Mouse (Mus musculus): ENCODE data around the gene Acrbp. TPM values are rescaled to one million over a fixed set of nuclear protein-coding genes. Genes with fewer than 3 reads are reported as not detected.
A peak's percentile ranks its signal among the peaks of the same experiment; 100 is the strongest.
"Not testable (repeated sequence)": the region's sequence is repeated elsewhere in the genome, so short reads cannot be mapped to it uniquely, and the experiment has no call there.

Gene Acrbp
- polyA plus RNA-seq, 1 experiment from 2014 or later = 8.3 TPM

DNA sequence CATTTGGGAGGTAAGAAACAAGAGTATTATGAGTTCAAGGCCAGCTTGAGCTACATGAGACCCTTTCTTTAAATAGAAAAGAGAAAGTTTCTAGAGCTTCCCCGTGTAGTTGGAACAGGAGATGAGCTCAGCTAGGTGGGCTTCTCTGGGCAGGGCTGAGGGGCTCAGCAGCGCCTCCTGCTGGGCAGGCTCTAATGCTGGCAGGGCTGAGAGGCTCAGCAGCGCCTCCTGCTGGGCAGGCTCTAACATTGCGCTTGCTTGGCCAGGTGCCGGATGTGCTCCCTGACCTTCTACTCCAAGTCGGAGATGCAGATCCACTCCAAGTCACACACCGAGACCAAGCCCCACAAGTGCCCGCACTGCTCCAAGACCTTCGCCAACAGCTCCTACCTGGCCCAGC is 19.0 kb upstream of the Acrbp start:
- H3K9me3 ChIP-seq (replicated peaks; ENCODE audit: control insufficient read depth, low read length); H3K27me3 ChIP-seq (ENCODE audit: control insufficient read depth, insufficient read depth, low read length); H3K4me1 ChIP-seq (ENCODE audit: control insufficient read depth, insufficient read depth, low read length); H3K27ac ChIP-seq (ENCODE audit: low read depth, low read length); H3K4me3 ChIP-seq (ENCODE audit: low read depth, low read length); H3K9ac ChIP-seq (ENCODE audit: low read depth, low read length); ATAC-seq (replicated peaks; ENCODE audit: insufficient number of reproducible peaks, low FRiP score, low TSS enrichment); H3K4me2 ChIP-seq: not testable (repeated sequence)
- peaks cover 31% of the 10 kb centered on the region for H3K36me3 ChIP-seq (ENCODE audit: control insufficient read depth, insufficient read depth, low read length)
- 37% methylated on average over 7 of the region's 9 CpGs for WGBS (ENCODE audit: insufficient replicate concordance)

DNA sequence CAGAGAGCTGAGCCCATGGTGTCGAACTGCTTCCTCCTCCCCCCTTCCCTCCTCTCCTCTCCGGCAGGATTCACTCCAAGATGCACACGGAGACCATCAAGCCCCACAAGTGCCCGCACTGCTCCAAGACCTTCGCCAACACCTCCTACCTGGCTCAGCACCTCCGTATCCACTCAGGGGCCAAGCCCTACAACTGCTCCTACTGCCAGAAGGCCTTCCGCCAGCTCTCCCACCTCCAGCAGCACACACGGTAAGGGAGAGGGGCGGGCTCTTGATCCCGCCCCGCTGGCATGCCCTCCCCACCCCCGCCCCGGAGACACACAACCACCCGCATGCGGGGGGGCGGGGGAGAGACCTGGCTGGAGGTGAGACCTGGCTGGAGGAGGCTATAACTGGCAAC is 17.9 kb upstream of the Acrbp start:
- Histone ChIP-seq H3K36me3 (ENCODE audit: control insufficient read depth, insufficient read depth, low read length) (peaks cover 34% of the 10 kb centered on the region), H3K9ac (ENCODE audit: low read depth, low read length) (no peak overlapping the region), H3K27me3 (ENCODE audit: control insufficient read depth, insufficient read depth, low read length) (no peaks in the 10 kb centered on the region), H3K9me3 (replicated peaks; ENCODE audit: control insufficient read depth, low read length) (no peaks in the 10 kb centered on the region), H3K27ac (ENCODE audit: low read depth, low read length) (no peak overlapping the region), H3K4me1 (ENCODE audit: control insufficient read depth, insufficient read depth, low read length) (no peaks in the 10 kb centered on the region), H3K4me2 (no peak overlapping the region), H3K4me3 (ENCODE audit: low read depth, low read length) (no peak overlapping the region)
- no peak; the same call in 1 of the 2 replicates for ATAC-seq (replicated peaks; ENCODE audit: insufficient number of reproducible peaks, low FRiP score, low TSS enrichment)
- 89% methylated on average over 16 of the region's 16 CpGs for WGBS (ENCODE audit: insufficient replicate concordance)

DNA sequence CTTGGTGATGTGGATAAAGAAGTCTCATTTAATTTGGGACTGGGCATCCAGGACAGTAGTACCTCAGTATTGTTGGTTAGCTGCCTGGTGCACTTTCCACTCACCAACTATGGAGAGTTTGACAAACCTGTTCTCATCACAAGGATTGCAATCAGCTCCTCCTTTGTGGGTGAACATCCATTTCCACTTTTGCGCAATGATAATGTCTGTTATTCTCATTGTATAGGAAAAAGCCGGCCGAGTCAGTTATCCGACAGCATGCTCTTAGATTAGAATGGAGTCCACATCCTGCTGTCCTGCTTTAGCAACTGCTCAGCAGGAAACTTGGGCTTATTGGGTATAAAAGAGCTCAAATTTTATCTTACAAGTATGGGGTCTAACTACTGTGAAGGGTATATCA is 10.8 kb upstream of the Acrbp start:
- H3K9me3 ChIP-seq (replicated peaks; ENCODE audit: control insufficient read depth, low read length) = no peaks in the 10 kb centered on the region
- peak overlapping the region; percentile 80; the same call in 1 of the 2 replicates for H3K4me3 ChIP-seq (ENCODE audit: low read depth, low read length)
- H3K27ac ChIP-seq (ENCODE audit: low read depth, low read length) = peak overlapping the region; percentile 54
- H3K4me2 ChIP-seq = peak overlapping the region; percentile 68
- peaks cover 20% of the 10 kb centered on the region for H3K36me3 ChIP-seq (ENCODE audit: control insufficient read depth, insufficient read depth, low read length)
- H3K4me1 ChIP-seq (ENCODE audit: control insufficient read depth, insufficient read depth, low read length) = no peaks in the 10 kb centered on the region
- H3K9ac ChIP-seq (ENCODE audit: low read depth, low read length) = peak overlapping the region; percentile 58; the same call in 1 of the 2 replicates
- H3K27me3 ChIP-seq (ENCODE audit: control insufficient read depth, insufficient read depth, low read length) = no peaks in the 10 kb centered on the region
- 82% methylated on average over 4 of the region's 4 CpGs for WGBS (ENCODE audit: insufficient replicate concordance)
- no peak for ATAC-seq (replicated peaks; ENCODE audit: insufficient number of reproducible peaks, low FRiP score, low TSS enrichment)

DNA sequence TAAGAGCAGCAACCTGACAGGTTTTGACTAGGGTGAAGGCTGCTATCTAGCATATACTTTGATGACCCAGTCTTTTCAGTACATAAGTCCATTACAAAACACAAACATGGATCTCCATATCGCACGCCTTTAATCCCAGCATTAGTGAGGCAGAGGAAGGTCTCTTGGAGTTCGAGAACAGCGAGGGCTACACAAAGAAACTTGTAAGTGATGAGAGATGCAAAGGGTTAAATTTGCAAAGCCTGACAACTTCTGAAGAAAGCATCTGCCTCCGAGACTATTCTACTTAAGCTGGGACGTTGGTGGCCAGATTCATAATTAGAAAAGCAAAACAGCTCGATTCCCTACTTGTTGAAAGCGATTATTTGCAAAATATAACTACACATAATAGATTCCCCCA is 10.4 kb upstream of the Acrbp start:
- H3K36me3 ChIP-seq (ENCODE audit: control insufficient read depth, insufficient read depth, low read length) = peaks cover 17% of the 10 kb centered on the region
- no peaks in the 10 kb centered on the region for H3K27me3 ChIP-seq (ENCODE audit: control insufficient read depth, insufficient read depth, low read length)
- peak overlapping the region; percentile 80 for H3K4me3 ChIP-seq (ENCODE audit: low read depth, low read length)
- peak overlapping the region; percentile 58 for H3K9ac ChIP-seq (ENCODE audit: low read depth, low read length)
- H3K4me2 ChIP-seq = peak overlapping the region; percentile 68
- peak overlapping the region; percentile 54 for H3K27ac ChIP-seq (ENCODE audit: low read depth, low read length)
- no peak for ATAC-seq (replicated peaks; ENCODE audit: insufficient number of reproducible peaks, low FRiP score, low TSS enrichment)
- no peaks in the 10 kb centered on the region for H3K4me1 ChIP-seq (ENCODE audit: control insufficient read depth, insufficient read depth, low read length)
- WGBS (ENCODE audit: insufficient replicate concordance) = 5% methylated on average over 8 of the region's 8 CpGs
- H3K9me3 ChIP-seq (replicated peaks; ENCODE audit: control insufficient read depth, low read length) = no peaks in the 10 kb centered on the region

DNA sequence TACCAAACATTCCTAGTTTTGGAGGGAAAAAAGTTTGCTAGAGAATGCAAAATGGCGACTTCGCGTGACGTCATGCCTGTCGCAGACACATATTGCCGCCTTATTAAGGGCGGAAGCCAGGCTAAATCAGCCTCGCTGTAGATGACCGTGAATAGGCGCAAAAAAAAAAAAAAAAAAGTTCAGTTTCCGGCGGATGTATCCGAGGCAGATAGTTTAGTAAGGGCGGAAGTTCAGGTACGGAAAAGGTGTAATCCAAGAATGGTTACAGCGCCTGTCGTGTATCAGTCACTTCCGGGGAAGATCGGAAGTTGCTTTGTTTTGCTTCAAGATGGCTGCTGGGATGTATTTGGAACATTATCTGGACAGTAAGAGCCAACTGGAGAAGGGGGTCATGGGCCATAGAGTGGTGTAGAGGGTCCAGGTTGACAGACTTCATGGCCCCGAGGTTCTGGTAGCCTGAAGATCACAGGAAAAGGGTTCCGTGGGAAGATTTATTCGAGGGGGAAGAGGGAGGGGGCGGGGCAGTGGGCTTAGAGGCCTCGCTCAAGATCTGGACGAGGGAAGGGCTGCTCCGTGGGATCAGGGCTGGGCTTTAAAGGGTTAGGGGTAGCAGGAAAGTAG is 9.8 kb upstream of the Acrbp start, which contains the start of gene Ing4:
Gene Ing4, plus strand, starts transcription at position 228 of the 621 bp plus-strand sequence.
- H3K36me3 ChIP-seq (ENCODE audit: control insufficient read depth, insufficient read depth, low read length) = peaks cover 16% of the 10 kb centered on the region
- peak within 1 kb of the TSS; percentile 83 for H3K9ac ChIP-seq (ENCODE audit: low read depth, low read length)
- no peaks in the 10 kb centered on the region for H3K4me1 ChIP-seq (ENCODE audit: control insufficient read depth, insufficient read depth, low read length)
- H3K27ac ChIP-seq (ENCODE audit: low read depth, low read length) = peak within 1 kb of the TSS; percentile 68
- under 1% methylated on average over 26 of the region's 26 CpGs for WGBS (ENCODE audit: insufficient replicate concordance)
- H3K27me3 ChIP-seq (ENCODE audit: control insufficient read depth, insufficient read depth, low read length) = no peaks in the 10 kb centered on the region
- ATAC-seq (replicated peaks; ENCODE audit: insufficient number of reproducible peaks, low FRiP score, low TSS enrichment) = peak; percentile 93
- peak within 1 kb of the TSS; percentile 80 for H3K4me3 ChIP-seq (ENCODE audit: low read depth, low read length)
- no peaks in the 10 kb centered on the region for H3K9me3 ChIP-seq (replicated peaks; ENCODE audit: control insufficient read depth, low read length)
- H3K4me2 ChIP-seq = peak within 1 kb of the TSS; percentile 80

DNA sequence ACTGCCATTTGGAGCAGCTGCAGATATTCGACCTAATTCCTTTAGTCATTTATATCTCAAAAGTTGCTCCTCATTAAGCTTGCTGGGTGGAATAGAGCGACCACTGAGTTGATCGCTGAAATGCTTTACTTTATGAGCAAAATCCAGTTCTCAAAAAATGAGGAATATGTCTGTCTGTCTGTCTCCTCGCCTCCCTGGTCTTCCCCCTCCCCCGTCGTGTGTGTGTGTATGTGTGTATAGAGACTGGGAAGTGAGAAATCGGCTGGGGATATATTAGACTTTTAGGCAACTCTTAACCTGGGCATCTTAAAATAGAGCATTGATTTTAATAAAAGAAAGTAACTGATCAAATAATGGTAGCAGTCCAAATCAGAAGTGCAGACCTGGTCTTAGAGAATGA is 9.3 kb upstream of the Acrbp start:
- Histone ChIP-seq H3K9me3 (replicated peaks; ENCODE audit: control insufficient read depth, low read length) (no peaks in the 10 kb centered on the region), H3K9ac (ENCODE audit: low read depth, low read length) (peak overlapping the region; percentile 83), H3K27me3 (ENCODE audit: control insufficient read depth, insufficient read depth, low read length) (no peaks in the 10 kb centered on the region), H3K27ac (ENCODE audit: low read depth, low read length) (peak overlapping the region; percentile 68; the same call in 1 of the 2 replicates), H3K4me2 (peak overlapping the region; percentile 80), H3K4me1 (ENCODE audit: control insufficient read depth, insufficient read depth, low read length) (no peaks in the 10 kb centered on the region), H3K36me3 (ENCODE audit: control insufficient read depth, insufficient read depth, low read length) (peaks cover 12% of the 10 kb centered on the region), H3K4me3 (ENCODE audit: low read depth, low read length) (peak overlapping the region; percentile 80)
- no peak for ATAC-seq (replicated peaks; ENCODE audit: insufficient number of reproducible peaks, low FRiP score, low TSS enrichment)
- 22% methylated on average over 7 of the region's 7 CpGs for WGBS (ENCODE audit: insufficient replicate concordance)

DNA sequence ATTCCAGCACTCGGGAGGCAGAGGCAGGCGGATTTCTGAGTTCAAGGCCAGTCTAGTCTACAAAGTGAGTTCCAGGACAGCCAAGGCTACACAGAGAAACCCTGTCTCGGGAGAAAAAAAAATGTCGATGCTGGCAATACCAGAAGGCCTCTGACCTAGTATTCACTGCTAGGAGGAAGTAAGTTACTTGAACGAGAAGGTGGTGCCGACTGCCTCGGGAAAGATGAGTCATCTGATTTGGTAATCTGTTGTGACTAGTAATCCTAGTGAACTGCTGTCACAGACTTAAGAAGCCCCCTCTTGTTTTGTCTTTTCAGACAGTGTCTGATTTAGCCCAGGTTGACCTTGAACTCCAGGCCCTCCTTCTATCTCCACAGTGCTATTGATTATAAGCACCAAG is 8.4 kb upstream of the Acrbp start:
- H3K9me3 ChIP-seq (replicated peaks; ENCODE audit: control insufficient read depth, low read length) = no peaks in the 10 kb centered on the region

DNA sequence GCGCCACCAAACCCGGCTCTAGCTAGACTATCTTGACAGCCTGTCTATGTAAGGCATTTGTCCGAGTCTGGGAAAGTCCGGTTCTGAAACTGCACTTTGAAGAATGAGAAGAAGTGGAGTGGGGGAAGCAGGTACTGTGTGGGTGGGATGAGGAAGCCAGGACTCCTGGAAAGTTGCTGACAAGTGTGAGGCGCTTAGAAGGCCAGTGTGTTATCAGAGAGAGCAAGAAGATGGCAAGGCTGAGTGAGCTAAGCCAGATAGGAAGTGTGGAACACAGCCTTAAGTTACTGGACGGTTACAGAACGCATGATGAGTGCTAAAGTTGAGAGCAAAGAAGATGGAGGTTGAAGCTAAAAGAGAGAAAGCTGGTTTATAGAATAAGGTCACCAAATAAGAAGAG is 7.4 kb upstream of the Acrbp start:
- no peak overlapping the region for H3K4me2 ChIP-seq
- no peak overlapping the region for H3K4me3 ChIP-seq (ENCODE audit: low read depth, low read length)
- H3K9ac ChIP-seq (ENCODE audit: low read depth, low read length) = no peak overlapping the region
- H3K27ac ChIP-seq (ENCODE audit: low read depth, low read length) = no peak overlapping the region
- H3K27me3 ChIP-seq (ENCODE audit: control insufficient read depth, insufficient read depth, low read length) = no peaks in the 10 kb centered on the region
- no peaks in the 10 kb centered on the region for H3K4me1 ChIP-seq (ENCODE audit: control insufficient read depth, insufficient read depth, low read length)
- no peak for ATAC-seq (replicated peaks; ENCODE audit: insufficient number of reproducible peaks, low FRiP score, low TSS enrichment)
- 79% methylated on average over 7 of the region's 7 CpGs for WGBS (ENCODE audit: insufficient replicate concordance)
- no peaks in the 10 kb centered on the region for H3K9me3 ChIP-seq (replicated peaks; ENCODE audit: control insufficient read depth, low read length)
- H3K36me3 ChIP-seq (ENCODE audit: control insufficient read depth, insufficient read depth, low read length) = peaks cover 6% of the 10 kb centered on the region; the same call in 1 of the 2 replicates

More for the DNA sequence above, 8.4 kb upstream of the Acrbp start:
- WGBS (ENCODE audit: insufficient replicate concordance) = 80% methylated on average over 7 of the region's 7 CpGs
- Histone ChIP-seq H3K4me1 (ENCODE audit: control insufficient read depth, insufficient read depth, low read length) (no peaks in the 10 kb centered on the region), H3K27ac (ENCODE audit: low read depth, low read length) (no peak overlapping the region), H3K27me3 (ENCODE audit: control insufficient read depth, insufficient read depth, low read length) (no peaks in the 10 kb centered on the region), H3K4me3 (ENCODE audit: low read depth, low read length) (no peak overlapping the region), H3K9ac (ENCODE audit: low read depth, low read length) (no peak overlapping the region), H3K36me3 (ENCODE audit: control insufficient read depth, insufficient read depth, low read length) (peaks cover 10% of the 10 kb centered on the region; the same call in 1 of the 2 replicates), H3K4me2 (no peak overlapping the region)
- no peak for ATAC-seq (replicated peaks; ENCODE audit: insufficient number of reproducible peaks, low FRiP score, low TSS enrichment)

DNA sequence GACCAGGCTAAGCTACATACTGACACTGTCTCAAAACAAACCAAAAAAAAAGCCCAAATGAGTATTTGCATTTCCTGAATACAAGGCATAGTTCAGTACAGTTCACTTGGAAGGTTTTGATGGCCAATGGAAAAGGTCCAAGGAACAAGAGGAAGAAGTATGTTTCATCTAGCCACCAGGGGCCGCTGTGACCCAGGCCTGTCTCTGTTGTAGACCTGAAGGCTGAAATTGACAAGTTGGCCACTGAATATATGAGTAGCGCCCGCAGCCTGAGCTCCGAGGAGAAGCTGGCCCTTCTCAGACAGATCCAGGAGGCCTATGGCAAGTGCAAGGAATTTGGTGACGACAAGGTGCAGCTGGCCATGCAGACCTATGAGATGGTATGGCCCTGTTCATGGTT is 2.8 kb upstream of the Acrbp start:
- 42% methylated on average over 5 of the region's 5 CpGs for WGBS (ENCODE audit: insufficient replicate concordance)

More for the DNA sequence above, 2.8 kb upstream of the Acrbp start:
- Histone ChIP-seq H3K4me2 (no peak overlapping the region), H3K27me3 (ENCODE audit: control insufficient read depth, insufficient read depth, low read length) (no peaks in the 10 kb centered on the region), H3K4me3 (ENCODE audit: low read depth, low read length) (no peak overlapping the region), H3K9ac (ENCODE audit: low read depth, low read length) (no peak overlapping the region), H3K36me3 (ENCODE audit: control insufficient read depth, insufficient read depth, low read length) (peaks cover 20% of the 10 kb centered on the region), H3K4me1 (ENCODE audit: control insufficient read depth, insufficient read depth, low read length) (no peaks in the 10 kb centered on the region), H3K27ac (ENCODE audit: low read depth, low read length) (no peak overlapping the region), H3K9me3 (replicated peaks; ENCODE audit: control insufficient read depth, low read length) (no peaks in the 10 kb centered on the region)
- ATAC-seq (replicated peaks; ENCODE audit: insufficient number of reproducible peaks, low FRiP score, low TSS enrichment) = no peak

Data from heart, embryonic 11.5 days (tissue).